Mouse (Mus musculus): ENCODE results near the gene Pcbd2.

DNA sequence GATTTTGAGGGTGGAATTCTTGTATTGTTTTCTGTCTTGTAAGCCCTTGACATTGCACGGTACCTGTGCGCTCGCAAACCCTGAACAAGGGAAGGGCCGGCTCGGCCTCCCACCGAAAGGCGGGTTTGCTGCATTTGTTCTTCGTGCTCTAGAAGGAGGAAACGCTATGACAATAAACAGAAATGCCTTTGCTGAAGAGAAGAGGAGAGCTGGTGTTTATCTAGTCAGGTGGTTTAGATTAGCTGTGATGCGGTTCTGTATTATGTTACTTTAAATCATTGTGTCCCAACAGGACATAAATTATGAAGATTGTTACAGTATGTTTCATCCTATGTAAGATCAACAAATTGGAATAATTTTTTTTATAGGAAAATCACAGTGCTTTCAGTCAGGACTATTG, 34.3 kb downstream of the Pcbd2 start:
- TF ChIP-seq HCFC1 (IDR thresholded peaks at IDR 0.05; ENCODE audit: borderline replicate concordance, insufficient read depth, low read length) = no peak
- no peak for TF ChIP-seq CHD2 (IDR thresholded peaks at IDR 0.05; ENCODE audit: low read depth, low read length)
- no peak for TF ChIP-seq ZNF384 (IDR thresholded peaks at IDR 0.05; ENCODE audit: low read depth, low read length)
- no peak for TF ChIP-seq MAFK (IDR thresholded peaks at IDR 0.05; ENCODE audit: insufficient read depth, low read depth, low read length)

Measured in ES-E14 (cell line).